Mouse (Mus musculus) kidney, postnatal 14 days (tissue): ENCODE measurements around the gene Vmn1r200.

Experiments used
- DNase-seq: peaks from one replicate; pipeline ENCODE4 v3.0.0; 2022; ENCODE audit warnings: mixed read lengths

Gene Vmn1r200

DNA sequence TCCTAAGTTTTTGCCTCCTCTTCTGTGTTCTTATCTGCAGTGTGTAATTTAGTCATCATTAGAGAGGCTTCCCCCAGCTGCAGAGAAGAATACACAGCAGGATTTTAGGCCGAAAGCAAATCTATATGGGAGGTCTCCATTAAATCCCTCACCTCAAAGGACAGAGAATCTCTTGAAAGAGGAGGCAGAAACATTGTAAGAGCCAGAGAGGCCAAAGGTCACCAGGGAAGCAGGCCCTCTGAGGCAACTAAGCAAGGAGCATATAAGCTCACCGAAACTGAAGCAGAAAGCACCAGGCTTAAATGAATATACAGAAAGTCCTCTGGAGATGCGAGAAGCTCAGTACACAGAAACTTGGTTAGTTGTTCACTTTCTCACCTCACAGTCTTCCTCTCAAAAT, at the start of gene Vmn1r200:
TSS of gene Vmn1r200 (plus strand) at position 301 of the 400 bp plus-strand sequence.
- no peak for DNase-seq

DNA sequence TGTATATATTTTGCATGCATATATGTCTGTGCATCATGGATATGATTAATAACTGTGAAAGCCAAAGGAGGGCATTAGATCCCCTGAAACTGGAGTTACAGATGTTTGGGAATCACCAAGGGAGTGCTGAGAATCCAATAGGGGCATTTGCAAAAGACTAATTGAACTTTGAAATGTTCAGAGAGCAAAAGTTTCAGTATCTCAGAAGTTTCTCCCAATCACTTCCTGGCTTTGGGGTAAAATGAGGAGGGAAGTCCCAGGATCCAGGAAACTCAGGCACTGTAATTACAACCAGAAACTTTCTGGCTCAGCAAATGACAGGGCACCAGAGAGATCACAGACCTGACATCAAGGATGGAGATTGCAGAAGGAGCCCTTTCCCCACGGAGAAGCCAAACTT, 40.1 kb upstream of the Vmn1r200 start, which contains the start of gene Vmn1r198:
TSS of gene Vmn1r198 (plus strand) at position 301 of the 400 bp plus-strand sequence.
- no peak for DNase-seq

DNA sequence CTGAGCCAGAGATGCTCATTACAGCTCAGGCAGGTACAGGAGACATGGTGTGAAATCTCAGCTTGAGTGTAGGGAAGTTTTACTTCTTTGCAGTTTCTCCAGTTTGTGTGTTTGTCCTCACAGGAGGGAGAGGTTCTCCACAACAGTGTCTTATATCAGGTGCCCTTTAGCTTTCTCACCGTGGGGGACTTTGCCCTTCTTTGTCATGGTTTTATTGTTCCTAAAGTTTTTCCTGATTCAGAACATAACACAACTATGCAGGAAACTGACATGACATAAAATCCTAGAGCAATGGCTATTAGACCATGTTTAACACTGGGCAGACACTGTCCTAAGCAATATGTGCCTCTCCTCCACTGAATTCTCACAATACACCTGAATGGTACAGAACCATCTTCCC, 39.4 kb upstream of the Vmn1r200 start:
- DNase-seq, result no peak

DNA sequence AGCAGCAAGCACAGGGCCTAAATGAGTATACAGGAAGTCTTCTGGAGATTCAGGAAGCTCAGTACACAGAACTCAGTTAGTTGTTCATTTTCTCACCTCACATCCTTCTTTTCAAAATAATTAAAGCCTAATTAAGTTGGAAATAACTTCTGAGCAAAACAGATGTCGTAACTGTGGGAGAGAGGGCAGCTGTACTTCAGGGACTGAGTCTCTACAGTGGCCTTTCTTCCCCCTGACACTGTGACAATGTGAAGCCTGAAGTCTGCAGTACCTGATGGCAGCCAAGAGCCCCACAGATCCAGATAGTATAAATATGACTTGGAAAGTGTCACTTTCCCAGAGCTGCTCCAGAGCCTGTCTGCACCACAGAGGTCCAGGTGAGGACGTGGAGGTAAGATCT, 10.7 kb upstream of the Vmn1r200 start, which contains the start of gene Vmn1r199:
TSS of gene Vmn1r199 (plus strand) at position 301 of the 400 bp plus-strand sequence.
- no peak for DNase-seq

DNA sequence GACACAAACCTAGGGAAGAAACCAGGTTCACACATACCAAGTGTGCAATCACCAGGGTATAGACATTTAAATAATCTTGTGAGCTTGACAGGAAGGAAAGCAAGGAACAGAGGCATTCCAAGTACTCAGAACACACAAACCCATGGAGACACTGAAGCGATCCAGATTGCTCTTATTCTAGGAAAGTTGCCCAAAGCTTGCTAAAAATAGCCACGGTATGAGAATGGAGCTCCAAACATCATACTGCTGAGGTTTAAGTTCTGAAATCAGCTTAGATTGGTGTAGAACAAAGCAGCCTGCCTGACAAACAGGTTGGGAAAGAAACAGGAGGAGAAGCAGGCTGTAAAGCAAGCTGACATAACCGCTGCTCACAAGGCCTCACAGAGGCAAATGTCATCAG, 9.0 kb upstream of the Vmn1r200 start:
- DNase-seq, result peak; percentile 8

DNA sequence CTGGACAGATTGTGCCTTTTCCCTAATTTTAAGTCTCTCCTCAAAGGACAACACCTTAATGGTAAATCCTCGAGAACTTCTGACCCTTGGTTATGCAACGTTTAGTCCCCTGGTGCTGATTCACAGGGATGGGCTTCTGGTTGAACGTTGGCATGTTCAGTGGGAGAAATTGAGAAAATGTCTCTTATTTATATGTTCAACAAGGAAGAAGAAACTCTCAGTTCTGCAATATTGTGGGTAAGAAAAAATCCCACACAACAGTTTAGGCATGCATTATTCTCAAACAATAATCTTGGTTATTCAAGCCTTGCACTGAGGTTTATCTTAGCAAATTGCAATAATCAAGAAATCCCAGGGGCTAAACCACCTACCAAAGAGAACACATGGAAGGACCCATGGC, 6.8 kb upstream of the Vmn1r200 start:
- no peak for DNase-seq

DNA sequence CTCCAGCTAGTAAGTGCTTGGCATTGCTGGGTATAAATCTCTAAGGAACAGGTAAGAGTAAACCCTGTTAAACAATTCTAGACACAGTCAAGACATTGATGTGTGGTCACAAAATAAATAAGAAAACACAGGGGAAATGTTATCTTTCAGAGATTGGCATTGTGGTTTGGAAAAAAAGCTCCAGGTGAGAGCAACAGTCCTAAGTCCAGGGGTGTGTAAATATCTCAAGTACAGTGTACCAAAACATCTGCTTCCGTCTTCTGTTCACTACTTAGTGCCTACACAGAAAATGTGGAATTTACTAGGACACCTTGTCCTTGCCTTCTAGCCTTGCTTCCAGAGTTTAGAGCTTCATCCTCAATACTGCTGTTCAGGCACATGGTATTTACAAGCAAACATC, 3.1 kb upstream of the Vmn1r200 start:
- DNase-seq, result no peak

DNA sequence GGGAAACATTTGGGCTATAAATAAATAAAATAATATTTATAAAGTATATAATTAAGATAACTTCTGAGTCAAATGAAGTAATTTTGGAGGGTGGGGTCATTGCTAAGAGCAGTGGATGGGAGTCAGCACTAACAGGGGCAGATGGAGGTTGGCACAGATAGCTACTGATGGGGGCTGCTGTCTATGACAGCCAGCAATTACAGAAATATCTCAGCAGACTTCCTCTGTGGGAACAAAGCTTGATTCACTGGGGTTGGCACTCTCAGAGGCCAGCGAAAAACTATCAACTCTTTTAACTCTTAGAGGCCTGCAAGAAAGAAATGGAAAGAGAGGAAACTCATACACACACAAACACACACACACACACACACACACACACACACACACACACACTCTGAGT, 12.8 kb downstream of the Vmn1r200 start:
- no peak for DNase-seq
